Mouse (Mus musculus): Measurements from ENCODE around the gene Dnah2. TPM values are rescaled to one million over a fixed set of nuclear protein-coding genes. Genes with fewer than 3 reads are reported as not detected.
"Not testable (repeated sequence)": the region's sequence is repeated elsewhere in the genome, so short reads cannot be mapped to it uniquely, and the experiment has no call there.

Gene Dnah2
- polyA plus RNA-seq, 1 experiment from 2014 or later = 0.95 TPM

DNA sequence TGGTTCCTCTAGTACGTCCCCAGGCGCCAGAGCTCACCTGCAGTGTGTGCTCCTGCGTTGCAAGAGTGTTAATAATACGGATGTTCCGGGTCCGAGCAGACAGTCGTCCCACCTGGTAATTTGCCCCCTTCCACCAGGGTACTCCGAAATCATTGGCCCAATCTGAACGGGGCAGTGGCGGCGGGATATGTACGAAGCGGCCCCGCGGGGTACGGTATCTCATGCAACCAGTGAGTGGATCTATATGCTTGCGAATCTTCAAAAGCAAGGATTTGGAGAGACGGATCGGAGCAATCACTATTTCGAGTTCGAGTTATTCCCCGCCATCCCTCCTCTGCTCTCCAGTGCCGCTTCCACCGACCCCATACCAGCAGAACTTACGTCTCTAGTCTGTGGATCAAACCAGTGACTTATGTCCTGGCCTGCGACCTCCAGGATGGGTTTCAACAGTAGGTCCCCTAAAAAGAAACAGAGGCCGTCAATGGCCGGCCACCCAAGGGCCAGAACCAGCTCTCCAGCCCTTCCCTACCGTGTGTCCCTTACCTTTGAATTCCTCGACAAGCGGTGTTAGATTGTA is 154.2 kb downstream of the Dnah2 start:
- peak; percentile 74 for DNase-seq (ENCODE audit: low spot score)
- peaks cover 39% of the 10 kb centered on the region for H3K4me1 ChIP-seq
- 3% methylated on average over 31 of the region's 31 CpGs for WGBS
- H3K27me3 ChIP-seq (ENCODE audit: insufficient read depth, poor library complexity, severe bottlenecking); H3K9me3 ChIP-seq; H3K36me3 ChIP-seq: not testable (repeated sequence)
- peak overlapping the region; percentile 99 for H3K27ac ChIP-seq
- peak overlapping the region; percentile 77 for H3K4me3 ChIP-seq

- Histone ChIP-seq H3K36me3 (0 out of 2 replicates have a peak, but pooled peaks cover 4% of the 10 kb centered on the region), H3K9me3 (no peaks in the 10 kb centered on the region), H3K27me3 (ENCODE audit: insufficient read depth, poor library complexity, severe bottlenecking) (no peaks in the 10 kb centered on the region), H3K4me1 (peaks cover 4% of the 10 kb centered on the region; the same call in 1 of the 2 replicates), H3K4me3 (no peak overlapping the region), H3K27ac (no peak overlapping the region)
- DNase-seq (ENCODE audit: low spot score) = peak; percentile 72
- WGBS = 48% methylated on average over 10 of the region's 10 CpGs
Observed at GRCm38 (mm10) chr11:69390400-69391034, 158.4 kb downstream of the Dnah2 start.

- Histone ChIP-seq H3K4me1 (peaks cover 4% of the 10 kb centered on the region; the same call in 1 of the 2 replicates), H3K4me3 (no peak overlapping the region), H3K36me3 (0 out of 2 replicates have a peak, but pooled peaks cover 4% of the 10 kb centered on the region), H3K9me3 (no peaks in the 10 kb centered on the region), H3K27me3 (ENCODE audit: insufficient read depth, poor library complexity, severe bottlenecking) (no peaks in the 10 kb centered on the region), H3K27ac (0 out of 2 replicates have a peak overlapping the region, but pooled peaks have one; percentile 39)
- WGBS = 73% methylated on average over 14 of the region's 14 CpGs
- DNase-seq (ENCODE audit: low spot score) = peak; percentile 69
Observed at GRCm38 (mm10) chr11:69389531-69390399, 159.1 kb downstream of the Dnah2 start.

DNA sequence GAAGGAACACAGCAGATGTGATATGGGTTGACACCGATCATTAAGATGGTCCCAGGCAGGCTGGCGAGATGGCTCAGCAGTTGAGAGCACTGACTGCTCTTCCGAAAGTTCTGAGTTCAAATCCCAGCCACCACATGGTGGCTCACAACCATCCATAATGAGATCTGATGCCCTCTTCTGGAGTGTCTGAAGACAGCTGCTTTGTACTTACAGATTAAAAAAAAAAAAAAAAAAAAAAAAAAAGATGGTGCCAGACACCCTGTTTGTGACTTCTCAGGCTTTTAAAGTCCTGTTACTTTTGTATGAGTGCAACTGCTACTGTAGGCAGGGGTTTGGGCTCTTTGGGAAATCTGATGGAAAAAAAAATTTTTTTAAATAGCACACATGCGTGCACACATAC is 160.2 kb downstream of the Dnah2 start:
- 94% methylated on average over 4 of the region's 4 CpGs for WGBS
- no peak for DNase-seq (ENCODE audit: low spot score)
- no peaks in the 10 kb centered on the region for H3K9me3 ChIP-seq
- 0 out of 2 replicates have a peak, but pooled peaks cover 4% of the 10 kb centered on the region for H3K36me3 ChIP-seq
- no peak overlapping the region for H3K27ac ChIP-seq
- H3K4me1 ChIP-seq = no peaks in the 10 kb centered on the region
- no peak overlapping the region for H3K4me3 ChIP-seq
- H3K27me3 ChIP-seq (ENCODE audit: insufficient read depth, poor library complexity, severe bottlenecking) = no peaks in the 10 kb centered on the region

GRCm38 (mm10) chr11:69386758-69387157 is 162.2 kb downstream of the Dnah2 start:
- WGBS = 76% methylated on average over 7 of the region's 7 CpGs
- DNase-seq (ENCODE audit: low spot score) = no peak
- H3K9me3 ChIP-seq = no peaks in the 10 kb centered on the region
- H3K36me3 ChIP-seq = no peaks in the 10 kb centered on the region
- no peak overlapping the region for H3K27ac ChIP-seq
- H3K4me1 ChIP-seq = peaks cover 7% of the 10 kb centered on the region; the same call in 1 of the 2 replicates
- no peak overlapping the region for H3K4me3 ChIP-seq
- H3K27me3 ChIP-seq (ENCODE audit: insufficient read depth, poor library complexity, severe bottlenecking) = no peaks in the 10 kb centered on the region

DNA sequence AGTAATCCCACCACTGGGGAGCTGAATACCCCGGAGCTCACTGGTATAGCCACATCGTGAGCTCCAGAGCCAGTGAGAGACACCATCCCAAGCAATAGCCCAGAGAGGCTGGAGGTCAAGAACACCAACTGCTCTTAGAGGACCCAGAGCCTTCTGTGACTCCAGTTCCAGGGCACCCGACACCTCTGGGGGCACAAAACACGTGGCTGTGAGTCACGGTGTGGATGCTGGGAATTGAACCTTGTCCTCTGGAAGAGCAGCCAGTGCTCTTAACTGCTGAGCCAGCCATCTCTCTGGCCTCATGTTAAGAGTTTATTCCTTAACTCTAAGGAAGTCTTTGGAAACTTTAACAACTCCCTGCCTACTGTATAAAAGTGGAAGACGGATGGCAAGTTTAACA is 163.9 kb downstream of the Dnah2 start:
- no peaks in the 10 kb centered on the region for H3K27me3 ChIP-seq (ENCODE audit: insufficient read depth, poor library complexity, severe bottlenecking)
- DNase-seq (ENCODE audit: low spot score) = peak; percentile 53
- no peak overlapping the region for H3K4me3 ChIP-seq
- no peak overlapping the region for H3K27ac ChIP-seq
- no peaks in the 10 kb centered on the region for H3K9me3 ChIP-seq
- peaks cover 14% of the 10 kb centered on the region for H3K4me1 ChIP-seq
- WGBS = 80% methylated on average over 6 of the region's 6 CpGs
- H3K36me3 ChIP-seq = no peaks in the 10 kb centered on the region

GRCm38 (mm10) chr11:69382478-69383105 is 166.3 kb downstream of the Dnah2 start:
- Histone ChIP-seq H3K27ac (0 out of 2 replicates have a peak overlapping the region, but pooled peaks have one; percentile 43), H3K4me3 (no peak overlapping the region), H3K27me3 (ENCODE audit: insufficient read depth, poor library complexity, severe bottlenecking) (no peaks in the 10 kb centered on the region), H3K9me3 (no peaks in the 10 kb centered on the region), H3K4me1 (peaks cover 20% of the 10 kb centered on the region), H3K36me3 (peaks cover 3% of the 10 kb centered on the region; the same call in 1 of the 2 replicates)
- peak; percentile 69 for DNase-seq (ENCODE audit: low spot score)
- 57% methylated on average over 10 of the region's 10 CpGs for WGBS

- Histone ChIP-seq H3K36me3 (peaks cover 3% of the 10 kb centered on the region; the same call in 1 of the 2 replicates), H3K4me1 (peaks cover 20% of the 10 kb centered on the region), H3K27me3 (ENCODE audit: insufficient read depth, poor library complexity, severe bottlenecking) (no peaks in the 10 kb centered on the region), H3K27ac (no peak overlapping the region), H3K9me3 (no peaks in the 10 kb centered on the region), H3K4me3 (no peak overlapping the region)
- WGBS = 80% methylated on average over 6 of the region's 6 CpGs
- DNase-seq (ENCODE audit: low spot score) = no peak
Observed at GRCm38 (mm10) chr11:69381356-69381755, 167.6 kb downstream of the Dnah2 start.

GRCm38 (mm10) chr11:69379600-69379999 is 169.3 kb downstream of the Dnah2 start:
- no peak for DNase-seq (ENCODE audit: low spot score)
- Histone ChIP-seq H3K4me1 (peaks cover 20% of the 10 kb centered on the region), H3K27ac (no peak overlapping the region), H3K36me3 (peaks cover 7% of the 10 kb centered on the region; the same call in 1 of the 2 replicates), H3K9me3 (no peaks in the 10 kb centered on the region), H3K27me3 (ENCODE audit: insufficient read depth, poor library complexity, severe bottlenecking) (no peaks in the 10 kb centered on the region), H3K4me3 (no peak overlapping the region)
- 74% methylated on average over 3 of the region's 3 CpGs for WGBS

- Histone ChIP-seq H3K4me1 (peaks cover 24% of the 10 kb centered on the region), H3K4me3 (no peak overlapping the region), H3K27ac (no peak overlapping the region), H3K9me3 (no peaks in the 10 kb centered on the region), H3K27me3 (ENCODE audit: insufficient read depth, poor library complexity, severe bottlenecking) (no peaks in the 10 kb centered on the region), H3K36me3 (peaks cover 12% of the 10 kb centered on the region; the same call in 1 of the 2 replicates)
- 75% methylated on average over 3 of the region's 3 CpGs for WGBS
- DNase-seq (ENCODE audit: low spot score) = no peak
Observed at GRCm38 (mm10) chr11:69377766-69378165, 171.1 kb downstream of the Dnah2 start.

GRCm38 (mm10) chr11:69375646-69376045 is 173.3 kb downstream of the Dnah2 start:
- WGBS = 86% methylated on average over 4 of the region's 4 CpGs
- H3K27me3 ChIP-seq (ENCODE audit: insufficient read depth, poor library complexity, severe bottlenecking) = no peaks in the 10 kb centered on the region
- no peak overlapping the region for H3K4me3 ChIP-seq
- peaks cover 41% of the 10 kb centered on the region for H3K4me1 ChIP-seq
- H3K36me3 ChIP-seq = peaks cover 13% of the 10 kb centered on the region; the same call in 1 of the 2 replicates
- H3K27ac ChIP-seq = no peak overlapping the region
- no peak for DNase-seq (ENCODE audit: low spot score)
- H3K9me3 ChIP-seq = no peaks in the 10 kb centered on the region

GRCm38 (mm10) chr11:69373223-69373965 is 175.5 kb downstream of the Dnah2 start:
- Histone ChIP-seq H3K27me3 (ENCODE audit: insufficient read depth, poor library complexity, severe bottlenecking) (no peaks in the 10 kb centered on the region), H3K4me1 (peaks cover 33% of the 10 kb centered on the region), H3K36me3 (peaks cover 10% of the 10 kb centered on the region; the same call in 1 of the 2 replicates), H3K9me3 (no peaks in the 10 kb centered on the region), H3K27ac (peak overlapping the region; percentile 42; the same call in 1 of the 2 replicates), H3K4me3 (peak overlapping the region; percentile 24; the same call in 1 of the 2 replicates)
- 84% methylated on average over 16 of the region's 16 CpGs for WGBS
- DNase-seq (ENCODE audit: low spot score) = no peak
